Mouse (Mus musculus) megakaryocyte, embryonic 14.5 days (primary cell): ENCODE measurements around the gene Ndrg4.

Experiments used
- FLI1 ChIP-seq: IDR thresholded peaks from 2 replicates; pipeline ENCODE4 v1.6.1; 2012; ENCODE audit warnings: low read length, inconsistent platforms, mixed read lengths
- GATA1 ChIP-seq: IDR thresholded peaks from 3 replicates; pipeline ENCODE4 v1.6.1; 2012; ENCODE audit warnings: mixed read lengths, low read length, inconsistent platforms, borderline replicate concordance

DNA sequence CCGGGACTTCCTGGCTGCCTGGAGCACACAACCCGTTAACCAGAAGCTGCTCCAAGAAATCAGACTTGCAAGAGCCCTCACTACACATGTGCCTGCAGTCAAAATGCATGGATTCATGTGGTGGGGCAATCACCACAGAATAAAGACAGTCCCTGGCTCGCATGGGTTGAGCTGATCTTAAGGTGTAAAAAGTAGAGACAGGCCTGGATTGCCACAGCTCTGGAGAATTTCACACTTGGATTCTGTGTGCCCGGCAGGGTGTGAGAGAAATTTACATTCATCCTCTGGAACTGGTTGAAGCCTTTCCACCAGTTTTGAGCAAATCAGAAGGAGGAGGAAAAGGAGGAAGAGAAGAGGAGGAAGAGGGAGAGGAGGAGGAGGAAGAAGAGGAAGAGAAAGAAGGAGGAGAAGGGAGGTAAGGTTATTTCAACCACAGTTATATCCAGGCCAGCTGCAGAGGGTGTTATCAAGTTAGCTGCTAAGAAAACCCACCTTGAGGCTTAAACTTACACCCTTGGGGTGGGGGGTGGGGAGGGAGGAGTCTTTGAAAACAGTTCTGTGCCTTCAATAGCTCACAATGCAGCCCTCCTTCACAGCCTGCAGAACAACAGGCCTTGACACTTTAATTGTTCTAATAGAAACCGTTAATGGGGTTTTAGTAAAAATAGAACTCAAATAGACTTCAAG lies 20.3 kb upstream of the Ndrg4 start:
- TF ChIP-seq GATA1: no peak
- TF ChIP-seq FLI1: no peak
